Mouse (Mus musculus) embryonic facial prominence, embryonic 13.5 days (tissue): ENCODE measurements around the gene Fam227b. TPM values are rescaled to one million over a fixed set of nuclear protein-coding genes. Genes with fewer than 3 reads are reported as not detected.

Source experiments
- ATAC-seq: fragments of 200-750 bp; cut with Nextera tagmentation; 2 replicates; pipeline ENCODE4 v1.8.0; 2017; ENCODE audit warnings: low read depth; ENCODE audit not compliant: insufficient number of reproducible peaks, insufficient read depth, low FRiP score, low TSS enrichment
- H3K27ac ChIP-seq: fragments of 300-500 bp; sonication (generic); 2 replicates; pipeline ENCODE4 v1.5.1; 2015; ENCODE audit warnings: moderate library complexity, mild to moderate bottlenecking, inconsistent platforms
- H3K27me3 ChIP-seq: fragments of 300-500 bp; sonication (generic); 2 replicates; pipeline ENCODE4 v1.6.1; 2015; ENCODE audit warnings: mild to moderate bottlenecking, inconsistent platforms
- H3K36me3 ChIP-seq: fragments of 300-500 bp; sonication (generic); 2 replicates; pipeline ENCODE4 v1.6.1; 2015; ENCODE audit warnings: mild to moderate bottlenecking, inconsistent platforms
- H3K4me1 ChIP-seq: fragments of 300-500 bp; sonication (generic); 2 replicates; pipeline ENCODE4 v1.6.1; 2015; ENCODE audit warnings: inconsistent platforms
- H3K4me2 ChIP-seq: fragments of 300-500 bp; sonication (generic); 2 replicates; pipeline ENCODE4 v1.6.1; 2015; ENCODE audit warnings: moderate library complexity, mild to moderate bottlenecking, inconsistent platforms
- H3K4me3 ChIP-seq: fragments of 300-500 bp; sonication (generic); 2 replicates; pipeline ENCODE4 v1.5.1; 2015; ENCODE audit warnings: mild to moderate bottlenecking, inconsistent platforms
- H3K9ac ChIP-seq: fragments of 300-500 bp; sonication (generic); 2 replicates; pipeline ENCODE4 v1.6.1; 2015; ENCODE audit warnings: mild to moderate bottlenecking, inconsistent platforms
- H3K9me3 ChIP-seq: fragments of 300-500 bp; sonication (generic); 2 replicates; pipeline ENCODE4 v1.6.1; 2016; ENCODE audit warnings: inconsistent platforms
- WGBS: fragments of 180-500 bp; shearing (Covaris S2); methylation state at CpG from one replicate; pipeline ENCODE4 v1.1.7; 2015; ENCODE audit warnings: mixed read lengths; 5-methylcytosine and 5-hydroxymethylcytosine counted together
- polyA plus RNA-seq: library from polyadenylated mRNA; unstranded; fragments of >200 nt; fragmentation: Nextera tagmentation; extraction: Ambion mirVana; gene quantifications from 2 replicates; pipeline ENCODE4 v1.2.1, GENCODE M21; 2015

The Fam227b gene
- polyA plus RNA-seq, 1 experiment from 2014 or later: not detected

GRCm38 (mm10) chr2:126053657-126054056, 98.1 kb downstream of the Fam227b start:
- Histone ChIP-seq H3K4me1 (peaks cover 5% of the 10 kb centered on the region; the same call in 1 of the 2 replicates), H3K9me3 (no peaks in the 10 kb centered on the region), H3K36me3 (no peaks in the 10 kb centered on the region), H3K27me3 (no peaks in the 10 kb centered on the region), H3K4me2 (no peak overlapping the region), H3K9ac (no peak overlapping the region), H3K27ac (no peak overlapping the region), H3K4me3 (no peak overlapping the region)
- 52% methylated on average over 5 of the region's 5 CpGs for WGBS
- no peak for ATAC-seq

DNA sequence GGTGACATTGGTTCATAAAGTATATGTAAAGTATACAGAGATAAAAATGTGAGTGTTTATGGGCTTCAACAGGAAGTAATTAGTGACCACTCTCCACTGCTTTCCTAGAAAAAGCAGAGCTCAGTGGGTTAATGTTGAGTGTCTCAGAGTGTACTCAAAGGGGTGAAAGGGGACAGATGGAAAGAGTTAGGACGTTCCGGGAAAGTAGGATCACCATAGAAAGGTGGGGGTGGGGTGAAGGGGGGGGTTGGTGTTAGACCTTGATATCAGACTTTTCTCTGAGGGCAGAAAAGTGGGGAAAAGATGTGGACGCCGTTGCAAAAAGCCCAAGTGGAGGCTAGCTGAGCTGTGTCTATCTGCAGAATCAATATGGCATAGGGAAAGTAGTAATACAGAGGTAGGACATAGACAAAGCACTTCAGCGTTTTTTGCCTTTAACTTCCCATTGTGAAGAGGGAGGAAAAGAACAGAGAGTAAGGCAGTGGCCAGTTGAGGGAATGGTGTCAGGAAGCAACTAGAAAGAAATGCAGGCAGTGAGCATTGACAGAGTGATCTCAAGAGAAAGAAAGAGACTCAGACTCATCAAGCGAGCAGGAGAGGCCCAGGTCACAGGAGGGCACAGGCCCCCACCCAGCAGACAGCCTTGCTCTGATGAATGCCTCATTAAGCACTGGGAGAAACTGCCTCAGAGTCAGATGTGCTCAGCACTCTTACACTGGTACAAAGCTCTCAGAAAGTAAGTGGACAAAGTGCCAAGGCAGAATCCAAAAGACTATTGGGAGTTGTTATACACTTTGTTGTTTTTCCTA, 98.9 kb downstream of the Fam227b start:
- peaks cover 5% of the 10 kb centered on the region; the same call in 1 of the 2 replicates for H3K4me1 ChIP-seq
- ATAC-seq: no peak
- no peak overlapping the region for H3K4me3 ChIP-seq
- H3K36me3 ChIP-seq: no peaks in the 10 kb centered on the region
- no peak overlapping the region for H3K4me2 ChIP-seq
- 18% methylated on average over 6 of the region's 6 CpGs for WGBS
- H3K9me3 ChIP-seq: no peaks in the 10 kb centered on the region
- H3K27ac ChIP-seq: no peak overlapping the region
- no peaks in the 10 kb centered on the region for H3K27me3 ChIP-seq
- H3K9ac ChIP-seq: no peak overlapping the region

GRCm38 (mm10) chr2:126045621-126046020, 106.2 kb downstream of the Fam227b start:
- Histone ChIP-seq H3K27ac (no peak overlapping the region), H3K4me3 (no peak overlapping the region), H3K27me3 (no peaks in the 10 kb centered on the region), H3K4me1 (no peaks in the 10 kb centered on the region), H3K36me3 (no peaks in the 10 kb centered on the region), H3K9ac (no peak overlapping the region), H3K9me3 (no peaks in the 10 kb centered on the region), H3K4me2 (no peak overlapping the region)
- 82% methylated on average over 5 of the region's 5 CpGs for WGBS
- ATAC-seq: no peak

DNA sequence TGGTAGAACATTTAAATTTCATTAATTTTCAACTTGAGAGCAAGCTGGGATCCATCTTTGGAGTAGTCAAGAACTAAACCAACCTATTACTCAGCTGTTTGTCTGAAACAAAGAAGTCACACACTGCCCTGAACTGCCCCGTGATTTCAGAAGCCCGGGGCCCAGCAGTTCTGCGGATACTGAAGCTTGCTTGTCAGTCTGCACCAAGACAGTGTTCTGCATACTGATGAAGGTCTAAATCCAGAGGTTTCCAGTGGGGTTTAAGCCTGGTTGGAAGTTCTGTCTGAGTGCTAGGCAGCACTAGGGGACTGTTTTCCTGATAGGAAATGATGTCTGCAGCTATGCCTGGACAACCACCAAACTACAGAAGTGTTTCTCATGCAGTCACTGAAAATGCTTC, 109.1 kb downstream of the Fam227b start:
- H3K36me3 ChIP-seq: no peaks in the 10 kb centered on the region
- WGBS: 58% methylated on average over 3 of the region's 3 CpGs
- H3K4me1 ChIP-seq: no peaks in the 10 kb centered on the region
- H3K4me2 ChIP-seq: no peak overlapping the region
- ATAC-seq: no peak
- no peak overlapping the region for H3K4me3 ChIP-seq
- H3K9me3 ChIP-seq: no peaks in the 10 kb centered on the region
- no peak overlapping the region for H3K9ac ChIP-seq
- no peaks in the 10 kb centered on the region for H3K27me3 ChIP-seq
- no peak overlapping the region; the same call in 1 of the 2 replicates for H3K27ac ChIP-seq

- no peaks in the 10 kb centered on the region for H3K4me1 ChIP-seq
- no peak overlapping the region for H3K9ac ChIP-seq
- 86% methylated on average over 6 of the region's 6 CpGs for WGBS
- ATAC-seq: no peak
- H3K27me3 ChIP-seq: no peaks in the 10 kb centered on the region
- no peaks in the 10 kb centered on the region for H3K36me3 ChIP-seq
- no peak overlapping the region for H3K4me2 ChIP-seq
- no peaks in the 10 kb centered on the region for H3K9me3 ChIP-seq
- H3K4me3 ChIP-seq: no peak overlapping the region
- no peak overlapping the region for H3K27ac ChIP-seq
Measured at GRCm38 (mm10) chr2:126041237-126041636, 110.6 kb downstream of the Fam227b start.

GRCm38 (mm10) chr2:126040651-126041050, 111.2 kb downstream of the Fam227b start:
- Histone ChIP-seq H3K27ac (no peak overlapping the region), H3K4me2 (no peak overlapping the region), H3K4me3 (no peak overlapping the region), H3K27me3 (no peaks in the 10 kb centered on the region), H3K36me3 (no peaks in the 10 kb centered on the region), H3K9ac (no peak overlapping the region), H3K9me3 (no peaks in the 10 kb centered on the region), H3K4me1 (0 out of 2 replicates have a peak, but pooled peaks cover under 1% of the 10 kb centered on the region)
- ATAC-seq: no peak
- WGBS: 77% methylated on average over 2 of the region's 2 CpGs

DNA sequence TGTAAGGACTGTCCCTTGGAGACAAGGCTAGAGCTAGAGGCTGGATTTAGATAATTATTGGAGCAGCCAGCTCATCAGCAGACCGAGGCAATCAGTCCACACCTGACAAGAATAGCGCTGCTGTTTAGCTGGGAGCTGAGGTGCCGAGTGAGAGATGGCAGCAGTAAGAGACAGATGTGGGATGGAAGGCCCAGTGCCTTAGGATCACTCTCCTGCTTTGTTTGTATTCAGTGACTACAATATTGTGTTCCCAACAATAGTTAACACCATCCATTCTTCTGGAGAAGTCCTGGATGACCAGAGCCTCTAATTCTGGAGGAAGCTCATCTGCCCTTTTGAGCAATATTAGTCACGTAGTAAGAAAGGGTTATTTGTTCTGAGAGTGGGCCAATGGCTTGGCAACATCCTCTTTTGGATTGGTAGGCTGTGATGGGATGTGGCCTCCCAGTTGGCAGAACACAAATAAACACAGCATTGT, 112.4 kb downstream of the Fam227b start:
- H3K27ac ChIP-seq: no peak overlapping the region
- 72% methylated on average over 4 of the region's 4 CpGs for WGBS
- no peaks in the 10 kb centered on the region for H3K27me3 ChIP-seq
- no peaks in the 10 kb centered on the region for H3K36me3 ChIP-seq
- no peak for ATAC-seq
- no peaks in the 10 kb centered on the region for H3K9me3 ChIP-seq
- no peak overlapping the region for H3K4me3 ChIP-seq
- no peak overlapping the region for H3K9ac ChIP-seq
- no peak overlapping the region for H3K4me2 ChIP-seq
- H3K4me1 ChIP-seq: 0 out of 2 replicates have a peak, but pooled peaks cover 10% of the 10 kb centered on the region

GRCm38 (mm10) chr2:126038221-126039000, 113.4 kb downstream of the Fam227b start:
- Histone ChIP-seq H3K9me3 (no peaks in the 10 kb centered on the region), H3K27ac (no peak overlapping the region), H3K9ac (no peak overlapping the region), H3K36me3 (no peaks in the 10 kb centered on the region), H3K4me3 (no peak overlapping the region), H3K4me2 (peak overlapping the region; percentile 14; the same call in 1 of the 2 replicates), H3K27me3 (no peaks in the 10 kb centered on the region), H3K4me1 (peaks cover 15% of the 10 kb centered on the region; the same call in 1 of the 2 replicates)
- ATAC-seq: no peak
- WGBS: 66% methylated on average over 7 of the region's 7 CpGs

GRCm38 (mm10) chr2:126036121-126036520, 115.7 kb downstream of the Fam227b start:
- no peaks in the 10 kb centered on the region for H3K27me3 ChIP-seq
- H3K4me1 ChIP-seq: peaks cover 15% of the 10 kb centered on the region; the same call in 1 of the 2 replicates
- H3K4me3 ChIP-seq: peak overlapping the region; percentile 31
- H3K9ac ChIP-seq: 0 out of 2 replicates have a peak overlapping the region, but pooled peaks have one; percentile 27
- no peaks in the 10 kb centered on the region for H3K36me3 ChIP-seq
- peak overlapping the region; percentile 56 for H3K4me2 ChIP-seq
- H3K27ac ChIP-seq: no peak overlapping the region
- WGBS: 87% methylated on average over 4 of the region's 4 CpGs
- no peaks in the 10 kb centered on the region for H3K9me3 ChIP-seq
- ATAC-seq: no peak

DNA sequence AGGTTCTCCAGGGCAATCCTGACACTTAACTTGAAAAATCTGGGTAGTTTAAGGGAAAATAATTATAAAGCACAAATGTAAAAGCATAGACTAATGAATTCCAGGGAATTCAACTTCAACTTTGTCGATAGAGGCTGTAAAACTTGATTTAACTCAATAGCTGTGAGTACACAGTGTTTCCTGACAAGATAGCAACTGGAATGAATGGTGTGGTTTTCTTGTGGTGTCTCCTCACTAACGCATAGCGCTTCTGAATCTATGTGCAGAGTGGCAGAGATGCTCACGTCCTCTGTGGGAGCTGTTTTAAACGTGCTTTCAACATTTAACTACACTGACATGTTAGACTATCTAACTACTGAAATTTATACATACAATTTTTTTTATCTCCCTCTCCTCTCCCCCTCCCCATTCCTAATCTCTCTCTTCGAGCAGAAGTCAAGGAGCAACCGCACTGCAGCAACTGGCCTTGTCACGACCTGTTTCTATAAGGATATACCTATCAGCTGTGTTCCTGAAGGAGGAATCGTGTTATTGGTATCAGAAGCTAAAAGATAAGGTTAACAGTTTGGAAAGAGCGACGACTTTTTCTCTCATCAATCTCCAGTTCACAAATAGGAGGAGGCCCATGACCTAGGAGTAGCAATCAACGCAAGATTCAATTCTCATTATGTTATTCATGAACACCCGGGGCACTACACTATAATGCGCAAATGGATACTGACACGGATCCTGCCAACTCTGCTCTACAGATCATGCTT, 116.6 kb downstream of the Fam227b start:
- no peak for ATAC-seq
- Histone ChIP-seq H3K4me1 (peaks cover 15% of the 10 kb centered on the region; the same call in 1 of the 2 replicates), H3K9me3 (no peaks in the 10 kb centered on the region), H3K27me3 (no peaks in the 10 kb centered on the region), H3K27ac (peak overlapping the region; percentile 53; the same call in 1 of the 2 replicates), H3K36me3 (no peaks in the 10 kb centered on the region), H3K9ac (peak overlapping the region; percentile 44), H3K4me2 (peak overlapping the region; percentile 56), H3K4me3 (peak overlapping the region; percentile 31)
- 72% methylated on average over 15 of the region's 15 CpGs for WGBS
